Mouse (Mus musculus): ENCODE results near the gene Lce1i. TPM values are rescaled to one million over a fixed set of nuclear protein-coding genes. Genes with fewer than 3 reads are reported as not detected.
"Not testable (repeated sequence)": the region's sequence is repeated elsewhere in the genome, so short reads cannot be mapped to it uniquely, and the experiment has no call there.

Lce1i gene
- not detected in 2 replicates for total RNA-seq (2017)

DNA sequence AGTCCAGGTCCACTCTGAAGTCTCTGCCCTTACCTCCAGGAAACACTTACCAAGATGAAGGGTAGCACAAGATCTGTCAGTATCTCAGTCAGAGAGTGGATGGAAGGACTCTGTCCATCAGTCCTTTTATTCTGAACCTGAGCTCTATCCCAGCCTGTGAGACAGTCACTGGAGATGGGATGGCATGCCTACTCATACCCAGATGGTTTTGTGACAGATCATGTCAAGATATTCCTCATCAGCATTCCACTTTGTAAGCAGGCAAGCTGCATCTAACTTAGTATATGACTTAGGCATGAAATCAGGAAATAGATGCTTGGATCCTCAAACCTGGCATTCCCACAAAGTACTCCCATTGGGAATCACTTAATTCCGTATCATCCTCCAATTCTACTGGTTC is at the start of gene Lce1i:
Lce1i (minus strand) TSS at position 101 of the 400 bp plus-strand sequence.
- no peak for ATAC-seq (replicated peaks in 1 of 2; ENCODE audit: insufficient read depth in 1 of 2, low FRiP score in 2 of 2, low TSS enrichment in 1 of 2, low read depth in 1 of 2, poor library complexity in 2 of 2, severe bottlenecking in 2 of 2)

DNA sequence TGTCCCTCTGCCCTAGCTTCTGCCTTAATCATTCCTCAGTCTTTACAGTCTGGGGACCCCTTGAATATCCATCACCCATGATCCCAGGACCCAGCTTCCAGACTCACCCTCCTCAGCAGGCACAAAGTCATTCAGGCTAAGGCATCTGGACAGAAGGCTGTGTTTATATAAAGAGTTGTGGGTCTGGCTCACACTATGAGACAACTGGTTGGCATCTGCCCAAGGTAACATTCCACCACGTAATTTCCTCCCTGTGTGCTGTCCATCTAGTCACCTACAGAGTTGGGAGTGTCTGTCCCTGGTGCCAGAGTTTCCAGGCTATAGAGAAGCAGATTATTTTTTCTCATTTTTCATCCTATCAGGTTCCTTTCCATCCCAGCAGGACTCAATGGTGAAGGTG is 48.4 kb upstream of the Lce1i start, which contains the start of gene Kprp:
Kprp (minus strand) TSS at position 140 of the 400 bp plus-strand sequence.
- no peak for ATAC-seq (replicated peaks in 1 of 2; ENCODE audit: insufficient read depth in 1 of 2, low FRiP score in 2 of 2, low TSS enrichment in 1 of 2, low read depth in 1 of 2, poor library complexity in 2 of 2, severe bottlenecking in 2 of 2)

DNA sequence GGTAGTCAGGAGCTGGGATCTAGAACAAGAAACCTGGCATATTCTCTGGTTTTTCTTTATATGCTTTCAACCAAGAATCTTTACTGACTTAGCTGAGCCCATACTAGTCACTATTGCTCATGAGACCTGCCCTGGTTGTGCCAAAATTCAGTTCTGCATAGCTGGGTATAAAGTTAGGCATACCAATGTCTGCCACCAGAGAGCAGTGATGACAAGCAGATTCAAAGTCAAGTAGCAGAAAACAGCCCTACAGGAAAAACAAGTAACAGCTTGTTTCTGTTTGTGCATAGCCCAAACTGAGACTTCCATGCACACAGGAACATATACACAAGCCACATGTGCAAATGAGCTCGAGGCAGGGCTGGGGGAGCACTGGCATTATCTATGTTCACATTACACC is 47.1 kb upstream of the Lce1i start:
- no peak for ATAC-seq (replicated peaks in 1 of 2; ENCODE audit: insufficient read depth in 1 of 2, low FRiP score in 2 of 2, low TSS enrichment in 1 of 2, low read depth in 1 of 2, poor library complexity in 2 of 2, severe bottlenecking in 2 of 2)

DNA sequence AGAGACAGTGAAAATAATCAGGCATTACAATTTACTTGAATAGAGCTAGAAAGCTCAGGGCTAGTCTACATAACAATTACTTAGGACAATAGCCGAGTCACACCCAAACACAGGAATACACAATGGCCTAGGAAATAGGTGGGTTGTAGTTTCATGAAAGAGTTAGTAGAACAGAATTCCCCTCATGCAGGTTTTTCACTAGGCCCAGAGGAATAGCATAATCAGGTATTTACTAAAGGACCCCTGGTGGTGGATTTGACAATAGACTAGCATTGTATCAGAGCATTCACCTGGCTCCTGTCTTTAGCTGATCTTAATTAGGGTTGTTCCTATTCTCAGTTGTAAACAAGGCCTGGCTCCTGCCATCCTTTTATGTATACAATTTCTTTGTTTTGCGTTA is 37.3 kb upstream of the Lce1i start:
- ATAC-seq (replicated peaks in 1 of 2; ENCODE audit: insufficient read depth in 1 of 2, low FRiP score in 2 of 2, low TSS enrichment in 1 of 2, low read depth in 1 of 2, poor library complexity in 2 of 2, severe bottlenecking in 2 of 2): not testable (repeated sequence)

DNA sequence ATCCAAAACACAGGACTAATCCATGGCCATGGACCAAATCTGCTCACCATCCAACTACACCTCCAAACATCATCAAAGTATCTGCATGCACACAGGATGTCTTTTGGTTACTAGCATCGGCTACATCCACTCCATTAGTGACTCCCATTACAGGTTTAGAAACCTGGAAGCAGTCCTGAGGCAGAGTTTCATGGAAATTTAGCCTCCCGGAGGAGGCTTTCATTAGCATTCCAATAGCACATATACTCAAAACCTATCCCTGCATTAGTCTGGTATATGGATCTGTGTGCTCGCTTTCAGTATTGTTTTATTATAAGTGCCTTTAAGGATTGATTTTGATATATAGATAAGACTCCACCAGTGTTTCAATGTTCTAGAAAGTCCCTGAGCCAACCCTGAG is 36.9 kb upstream of the Lce1i start:
- ATAC-seq (replicated peaks in 1 of 2; ENCODE audit: insufficient read depth in 1 of 2, low FRiP score in 2 of 2, low TSS enrichment in 1 of 2, low read depth in 1 of 2, poor library complexity in 2 of 2, severe bottlenecking in 2 of 2): no peak

DNA sequence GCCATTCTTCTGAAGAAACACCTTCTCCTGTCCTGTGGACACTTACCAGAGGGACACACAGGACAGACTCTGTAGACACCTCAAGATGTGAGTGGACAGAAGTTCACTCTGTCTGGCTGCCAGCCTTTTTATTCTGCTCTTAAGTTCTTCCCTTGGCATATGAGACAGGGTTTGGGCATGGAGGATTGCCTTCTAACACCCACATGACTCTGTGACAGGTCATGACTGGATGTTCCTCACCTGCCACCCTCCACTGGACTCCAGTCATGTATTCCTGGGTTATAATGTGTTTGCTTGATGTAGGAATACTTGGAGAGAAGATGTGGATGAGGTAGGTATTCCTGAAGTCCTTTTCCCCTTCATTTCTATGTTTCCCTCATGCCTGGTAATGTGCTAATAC is 29.1 kb upstream of the Lce1i start, which contains the start of gene Lce1k:
Lce1k (minus strand) TSS at position 101 of the 400 bp plus-strand sequence.
- ATAC-seq (replicated peaks in 1 of 2; ENCODE audit: insufficient read depth in 1 of 2, low FRiP score in 2 of 2, low TSS enrichment in 1 of 2, low read depth in 1 of 2, poor library complexity in 2 of 2, severe bottlenecking in 2 of 2): no peak

DNA sequence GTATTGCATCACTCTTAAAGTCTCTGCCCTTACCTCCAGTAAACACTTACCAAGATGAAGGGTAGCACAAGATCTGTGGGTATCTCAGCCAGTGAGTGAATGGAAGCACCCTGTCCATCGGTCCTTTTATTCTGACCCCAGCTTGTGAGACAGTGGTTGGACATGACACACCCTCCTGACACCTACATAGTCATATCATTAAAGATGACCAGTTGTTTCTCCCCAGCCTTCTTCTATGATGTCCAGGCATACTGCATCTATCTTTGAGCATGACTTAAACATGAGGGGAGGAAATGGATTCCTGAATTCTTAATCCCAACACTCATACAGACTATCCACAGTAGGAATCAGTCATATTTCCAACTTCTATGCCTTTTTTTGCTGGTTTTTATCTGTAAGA is 11.7 kb upstream of the Lce1i start, which contains the start of gene Lce1j:
Lce1j (minus strand) TSS at position 101 of the 400 bp plus-strand sequence.
- no peak for ATAC-seq (replicated peaks in 1 of 2; ENCODE audit: insufficient read depth in 1 of 2, low FRiP score in 2 of 2, low TSS enrichment in 1 of 2, low read depth in 1 of 2, poor library complexity in 2 of 2, severe bottlenecking in 2 of 2)

DNA sequence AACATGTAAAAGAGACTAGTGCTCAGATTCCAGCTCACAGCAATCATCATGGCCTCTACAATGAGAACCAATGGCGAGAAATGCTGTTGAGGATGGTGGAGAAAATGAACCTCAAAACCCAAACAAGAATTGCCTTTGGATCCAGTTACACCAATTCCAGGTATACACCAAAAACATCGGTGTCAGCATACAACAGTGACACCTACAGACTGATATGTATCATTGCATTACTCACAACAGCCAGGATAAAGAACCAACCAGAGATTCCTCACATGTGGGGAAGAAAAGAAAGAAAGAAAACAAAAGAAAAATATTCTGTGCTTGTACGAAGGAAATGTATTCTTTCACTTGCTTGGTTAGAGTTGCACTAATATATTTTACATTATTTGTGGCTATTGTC is 7.1 kb downstream of the Lce1i start:
- ATAC-seq (replicated peaks in 1 of 2; ENCODE audit: insufficient read depth in 1 of 2, low FRiP score in 2 of 2, low TSS enrichment in 1 of 2, low read depth in 1 of 2, poor library complexity in 2 of 2, severe bottlenecking in 2 of 2): no peak

DNA sequence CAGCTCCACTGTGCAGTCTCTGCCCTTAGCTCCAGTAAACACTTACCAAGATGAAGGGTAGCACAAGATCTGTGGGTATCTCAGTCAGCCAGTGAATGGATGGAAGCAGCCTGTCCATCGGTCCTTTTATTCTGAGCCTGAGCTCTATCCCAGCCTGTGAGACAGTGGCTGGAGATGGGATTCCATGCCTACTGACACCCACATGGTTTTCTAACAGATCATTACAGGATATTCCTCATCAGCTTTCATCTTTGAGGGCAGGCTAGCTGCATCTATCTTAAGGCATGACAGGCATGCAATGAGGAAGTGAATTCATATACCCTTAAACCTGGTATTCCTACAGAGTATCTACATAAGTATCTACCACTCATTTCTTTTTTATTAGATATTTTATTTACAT is 13.7 kb downstream of the Lce1i start, which contains the start of gene Lce1h:
Lce1h (minus strand) TSS at position 101 of the 400 bp plus-strand sequence.
- no peak for ATAC-seq (replicated peaks in 1 of 2; ENCODE audit: insufficient read depth in 1 of 2, low FRiP score in 2 of 2, low TSS enrichment in 1 of 2, low read depth in 1 of 2, poor library complexity in 2 of 2, severe bottlenecking in 2 of 2)

DNA sequence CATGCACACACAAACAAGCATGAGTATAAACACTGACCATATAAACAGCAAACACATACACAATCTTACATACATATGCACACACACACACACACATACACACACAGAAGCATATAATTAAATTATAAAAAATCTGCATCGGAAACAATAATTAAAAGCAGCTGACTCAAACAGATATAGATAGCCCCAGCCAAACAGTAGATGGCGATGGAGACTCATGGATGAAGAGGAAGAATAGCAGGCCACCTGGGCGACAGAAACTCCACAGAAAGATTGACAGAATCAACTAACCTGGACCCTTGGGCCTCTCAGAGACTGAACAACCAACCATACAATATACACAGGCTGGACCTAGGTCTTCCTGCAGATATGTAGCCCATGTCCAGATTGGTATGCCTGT is 25.5 kb downstream of the Lce1i start:
- no peak for ATAC-seq (replicated peaks in 1 of 2; ENCODE audit: insufficient read depth in 1 of 2, low FRiP score in 2 of 2, low TSS enrichment in 1 of 2, low read depth in 1 of 2, poor library complexity in 2 of 2, severe bottlenecking in 2 of 2)

DNA sequence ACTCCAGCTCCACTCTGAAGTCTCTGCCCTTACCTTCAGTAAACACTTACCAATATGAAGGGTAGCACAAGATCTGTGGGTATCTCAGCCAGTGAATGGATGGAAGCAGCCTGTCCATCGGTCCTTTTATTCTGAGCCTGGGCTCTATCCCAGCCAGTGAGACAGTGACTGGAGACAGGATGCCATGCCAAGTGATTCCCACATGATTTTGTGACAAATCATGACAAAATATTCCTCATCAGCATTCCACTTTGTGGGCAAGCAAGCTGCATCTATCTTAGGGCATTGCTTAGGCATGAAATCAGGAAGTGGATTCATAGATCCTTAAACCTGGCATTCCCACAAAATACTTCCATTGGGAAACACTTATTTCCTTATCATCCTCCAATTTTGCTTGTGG is 26.5 kb downstream of the Lce1i start, which contains the start of gene Lce1g:
Lce1g (minus strand) TSS at position 101 of the 400 bp plus-strand sequence.
- no peak for ATAC-seq (replicated peaks in 1 of 2; ENCODE audit: insufficient read depth in 1 of 2, low FRiP score in 2 of 2, low TSS enrichment in 1 of 2, low read depth in 1 of 2, poor library complexity in 2 of 2, severe bottlenecking in 2 of 2)

DNA sequence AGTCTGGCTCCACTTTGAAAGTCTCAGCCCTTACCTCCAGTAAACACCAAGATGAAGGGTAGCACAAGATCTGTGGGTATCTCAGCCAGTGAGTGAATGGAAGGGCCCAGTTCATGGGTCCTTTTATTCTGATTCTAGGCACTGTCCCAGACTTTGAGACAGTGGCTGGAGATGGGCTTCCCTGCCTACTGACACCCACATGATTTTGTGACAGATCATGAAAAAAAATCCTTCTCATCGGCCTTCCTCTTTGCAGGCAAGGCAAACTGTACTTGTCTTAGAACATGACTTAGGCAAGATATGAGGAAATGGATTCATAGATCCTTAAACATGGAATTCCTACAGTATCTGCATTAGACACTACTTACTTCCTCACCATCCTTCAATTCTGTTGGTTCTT is 39.7 kb downstream of the Lce1i start, which contains the start of gene Gm38119:
Gm38119 (minus strand) TSS at position 101 of the 400 bp plus-strand sequence.
- no peak for ATAC-seq (replicated peaks in 1 of 2; ENCODE audit: insufficient read depth in 1 of 2, low FRiP score in 2 of 2, low TSS enrichment in 1 of 2, low read depth in 1 of 2, poor library complexity in 2 of 2, severe bottlenecking in 2 of 2)

Other genes starting within 250 kb of the Lce1i start
- gene 2310046K23Rik, start 244.4 kb downstream of the Lce1i start, total RNA-seq (2017): not detected in 2 replicates
- not detected in 2 replicates for gene Ivl, start 205.2 kb downstream of the Lce1i start, total RNA-seq (2017)
- not detected in 2 replicates for gene Smcp, start 189.9 kb downstream of the Lce1i start, total RNA-seq (2017)
- gene 2210017I01Rik, start 171.4 kb downstream of the Lce1i start, total RNA-seq (2017): not detected in 2 replicates
- not detected in 2 replicates for gene Lce6a, start 157.2 kb downstream of the Lce1i start, total RNA-seq (2017)
- gene Lce1a1, start 130.6 kb downstream of the Lce1i start, total RNA-seq (2017): not detected in 2 replicates
- not detected in 2 replicates for gene Lce1b, start 122.0 kb downstream of the Lce1i start, total RNA-seq (2017)
- gene Lce1a2, start 108.6 kb downstream of the Lce1i start, total RNA-seq (2017): not detected in 2 replicates
- not detected in 2 replicates for gene Lce1c, start 99.7 kb downstream of the Lce1i start, total RNA-seq (2017)
- gene Lce1d, start 91.7 kb downstream of the Lce1i start, total RNA-seq (2017): not detected in 2 replicates
- gene Lce1e, start 69.8 kb downstream of the Lce1i start, total RNA-seq (2017): not detected in 2 replicates
- not detected in 2 replicates for gene Lce1f, start 58.5 kb downstream of the Lce1i start, total RNA-seq (2017)
- gene Gm38119, start 39.8 kb downstream of the Lce1i start, total RNA-seq (2017): not detected in 2 replicates
- not detected in 2 replicates for gene Lce1g, start 26.6 kb downstream of the Lce1i start, total RNA-seq (2017)
- not detected in 2 replicates for gene Lce1h, start 13.8 kb downstream of the Lce1i start, total RNA-seq (2017)
- not detected in 2 replicates for gene Lce1j, start 11.6 kb upstream of the Lce1i start, total RNA-seq (2017)
- gene Lce1k, start 29.0 kb upstream of the Lce1i start, total RNA-seq (2017): not detected in 2 replicates
- gene Kprp, start 48.3 kb upstream of the Lce1i start, total RNA-seq (2017): not detected in 2 replicates
- gene Lce1l, start 72.4 kb upstream of the Lce1i start, total RNA-seq (2017): not detected in 2 replicates
- not detected in 2 replicates for gene 2310050C09Rik, start 91.3 kb upstream of the Lce1i start, total RNA-seq (2017)
- gene Lce3a, start 147.3 kb upstream of the Lce1i start, total RNA-seq (2017): not detected in 2 replicates
- not detected in 2 replicates for gene Lce3b, start 154.1 kb upstream of the Lce1i start, total RNA-seq (2017)
- not detected in 2 replicates for gene Lce3c, start 165.6 kb upstream of the Lce1i start, total RNA-seq (2017)
- not detected in 2 replicates for gene Lce3d, start 178.5 kb upstream of the Lce1i start, total RNA-seq (2017)
- gene Lce3e, start 188.2 kb upstream of the Lce1i start, total RNA-seq (2017): not detected in 2 replicates
- gene Lce3f, start 213.3 kb upstream of the Lce1i start, total RNA-seq (2017): not detected in 2 replicates
- not detected in 2 replicates for gene Crct1, start 236.8 kb upstream of the Lce1i start, total RNA-seq (2017)
- gene Lce1m, start 240.2 kb upstream of the Lce1i start, total RNA-seq (2017): not detected in 2 replicates

Measured in hematopoietic stem cell, adult 5-6 weeks (primary cell).